Mouse (Mus musculus) left cerebral cortex, adult 9 months (tissue): ENCODE measurements around the gene Hoxd13.

ENCODE experiments used
- DNase-seq, 2 experiments: peaks; one replicate each; pipeline ENCODE4 v3.0.0; 2022; ENCODE audit warnings: low spot score in 2 of 2

Gene Hoxd13

DNA sequence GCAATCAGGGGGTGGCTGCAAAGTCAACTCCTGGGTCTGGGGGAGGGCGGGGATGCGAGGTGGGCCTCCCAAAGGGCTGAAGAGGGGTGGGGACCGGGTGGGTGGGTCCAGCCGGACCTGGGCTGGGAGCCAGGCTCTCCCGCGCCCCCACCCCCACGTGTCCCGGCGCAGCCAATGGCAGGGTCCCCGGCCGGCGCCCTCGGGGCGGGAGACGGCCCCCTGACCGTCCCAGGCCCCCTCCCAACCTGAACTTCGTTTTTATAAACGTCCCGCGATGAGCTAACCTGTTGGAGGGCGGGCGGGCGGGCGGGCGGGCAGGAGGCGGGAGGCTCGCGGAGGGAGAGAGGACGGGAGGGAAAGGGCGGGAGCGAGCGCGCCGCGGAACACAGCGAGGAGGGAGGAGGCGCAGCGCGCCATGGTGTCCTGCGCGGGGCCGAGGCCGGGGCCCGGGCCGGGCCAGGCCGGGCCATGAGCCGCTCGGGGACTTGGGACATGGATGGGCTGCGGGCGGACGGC, at the start of gene Hoxd13:
Gene Hoxd13, plus strand, starts transcription at position 469 of the 516 bp plus-strand sequence.
- no peak for DNase-seq

DNA sequence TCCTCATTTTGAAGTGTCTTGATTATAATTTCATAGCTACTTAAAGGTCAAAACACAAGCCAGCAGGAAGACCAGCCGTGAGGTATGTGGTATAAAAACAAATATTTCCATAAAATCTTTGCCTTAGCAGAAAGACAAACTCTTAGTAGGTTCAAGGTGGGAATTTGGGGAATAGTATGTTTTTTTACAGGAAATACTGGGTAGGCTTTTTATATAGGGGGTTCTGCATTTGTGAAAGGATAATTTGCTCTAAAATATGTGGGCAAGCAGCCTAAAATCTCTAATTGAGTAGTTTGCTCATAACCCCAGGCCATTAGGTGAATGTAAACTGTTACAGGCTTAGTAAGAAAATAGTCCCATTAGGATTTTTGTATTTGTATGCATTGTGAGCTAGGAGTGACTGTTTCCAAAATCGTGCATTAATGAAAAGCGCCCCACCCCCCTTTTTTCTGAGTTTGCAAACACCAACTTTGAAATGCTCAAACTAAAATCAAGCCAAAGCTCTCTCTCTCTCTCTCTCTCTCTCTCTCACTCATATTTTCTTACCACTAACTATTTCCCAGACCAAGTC, 48.3 kb upstream of the Hoxd13 start:
- DNase-seq = no peak

DNA sequence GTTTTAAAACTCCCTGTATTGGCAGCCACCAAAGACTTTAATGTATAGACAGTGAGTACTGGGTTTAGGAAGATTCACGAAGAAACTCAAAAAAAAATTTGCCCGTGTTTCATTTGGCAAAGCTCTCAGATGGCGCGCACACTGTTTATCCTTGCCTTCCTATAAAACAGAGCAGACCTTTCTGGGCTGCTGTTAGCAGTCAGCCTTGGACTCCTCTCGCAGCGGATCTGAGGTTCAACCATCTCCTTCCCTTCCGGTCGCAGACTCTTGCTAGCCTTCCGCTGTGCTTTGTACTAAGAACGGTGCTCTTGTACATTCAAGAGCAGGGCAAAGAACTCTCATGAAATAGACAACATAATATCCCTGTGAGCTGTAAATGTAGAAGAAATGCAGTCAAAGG, 47.7 kb upstream of the Hoxd13 start:
- no peak for DNase-seq

DNA sequence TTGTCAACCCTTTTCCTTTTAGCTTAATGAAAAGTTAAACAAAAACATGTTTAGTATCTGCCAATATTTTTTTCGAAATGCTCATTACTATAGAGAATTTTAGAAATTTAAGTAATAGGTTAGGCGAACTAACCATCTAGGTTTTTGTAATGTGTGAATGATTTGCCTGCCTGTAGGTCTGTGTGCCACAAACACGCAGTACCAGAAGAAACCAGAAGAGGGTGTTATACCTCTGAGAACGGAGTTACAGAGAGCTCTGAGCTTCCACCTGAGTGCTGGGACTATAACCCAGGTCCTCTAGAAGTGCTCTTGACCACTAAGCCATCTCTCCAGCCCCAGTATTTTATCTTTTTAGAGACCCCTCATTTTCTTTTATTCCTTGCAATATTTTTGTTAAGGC, 32.7 kb upstream of the Hoxd13 start:
- DNase-seq = no peak

- no peak for DNase-seq
Observed at GRCm38 (mm10) chr2:74642431-74642830, 25.7 kb upstream of the Hoxd13 start.

DNA sequence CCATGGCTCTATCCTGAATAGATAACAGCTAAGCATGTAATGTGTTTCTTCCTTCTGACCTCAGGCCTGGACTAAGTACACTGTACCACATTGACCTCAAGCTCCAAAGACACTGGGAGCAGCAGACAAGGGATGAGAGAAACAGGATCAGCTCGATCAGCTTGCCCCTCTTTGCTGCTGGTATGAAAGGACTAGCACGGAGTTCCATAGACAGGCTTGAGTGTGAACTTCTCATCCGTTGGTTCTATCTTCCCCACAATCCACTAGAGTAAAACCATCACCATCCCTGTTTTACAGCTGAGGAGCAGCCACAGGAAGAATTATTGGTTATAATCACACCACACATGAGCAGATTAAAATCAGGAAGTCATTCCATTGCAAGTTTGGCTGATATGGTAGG, 22.5 kb upstream of the Hoxd13 start:
- DNase-seq = no peak

GRCm38 (mm10) chr2:74647082-74647864, 20.8 kb upstream of the Hoxd13 start:
- DNase-seq = no peak

GRCm38 (mm10) chr2:74652996-74653340, 15.1 kb upstream of the Hoxd13 start:
- DNase-seq = no peak

DNA sequence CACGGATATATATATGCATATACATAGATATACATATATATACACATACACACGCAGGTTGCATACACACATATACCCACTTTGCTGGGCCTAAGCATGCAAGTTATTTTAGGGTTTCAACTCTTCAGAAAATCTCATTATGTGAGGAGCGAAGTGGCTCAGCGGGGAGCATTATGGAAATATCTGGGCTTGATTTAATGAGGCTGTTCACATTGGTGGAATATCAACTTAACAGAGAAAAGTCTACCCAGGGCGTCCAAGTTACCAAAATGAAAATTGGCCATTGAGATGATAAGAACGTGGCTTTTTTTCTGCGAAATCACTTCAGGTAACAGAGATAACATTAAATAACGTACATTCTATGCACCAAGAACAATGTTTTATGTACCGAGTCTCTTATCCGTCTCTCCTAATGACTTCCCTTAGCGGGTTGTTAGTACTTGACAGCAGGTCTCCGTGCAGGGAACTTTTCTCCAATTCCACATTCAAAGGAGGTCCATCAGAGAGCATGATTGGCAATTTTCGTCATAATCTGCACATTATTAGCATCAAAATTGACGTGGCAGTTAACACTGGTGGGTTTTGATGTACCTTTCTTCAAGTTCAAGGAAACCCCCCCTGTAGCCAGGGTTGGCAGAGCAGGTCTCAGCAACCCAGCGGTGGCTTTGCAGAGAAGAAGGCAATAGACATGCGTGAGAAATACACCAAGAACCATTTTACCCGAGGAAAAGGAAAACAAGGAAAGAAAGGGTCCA, 14.2 kb upstream of the Hoxd13 start:
- no peak for DNase-seq

GRCm38 (mm10) chr2:74654743-74655419, 13.2 kb upstream of the Hoxd13 start:
- DNase-seq = no peak

GRCm38 (mm10) chr2:74655420-74655781, 12.7 kb upstream of the Hoxd13 start:
- DNase-seq = no peak

- no peak for DNase-seq
Observed at GRCm38 (mm10) chr2:74655821-74656631, 12.1 kb upstream of the Hoxd13 start.

- DNase-seq = no peak
Observed at GRCm38 (mm10) chr2:74656632-74657021, 11.5 kb upstream of the Hoxd13 start.

- DNase-seq = no peak
Observed at GRCm38 (mm10) chr2:74657251-74658023, 10.7 kb upstream of the Hoxd13 start.

DNA sequence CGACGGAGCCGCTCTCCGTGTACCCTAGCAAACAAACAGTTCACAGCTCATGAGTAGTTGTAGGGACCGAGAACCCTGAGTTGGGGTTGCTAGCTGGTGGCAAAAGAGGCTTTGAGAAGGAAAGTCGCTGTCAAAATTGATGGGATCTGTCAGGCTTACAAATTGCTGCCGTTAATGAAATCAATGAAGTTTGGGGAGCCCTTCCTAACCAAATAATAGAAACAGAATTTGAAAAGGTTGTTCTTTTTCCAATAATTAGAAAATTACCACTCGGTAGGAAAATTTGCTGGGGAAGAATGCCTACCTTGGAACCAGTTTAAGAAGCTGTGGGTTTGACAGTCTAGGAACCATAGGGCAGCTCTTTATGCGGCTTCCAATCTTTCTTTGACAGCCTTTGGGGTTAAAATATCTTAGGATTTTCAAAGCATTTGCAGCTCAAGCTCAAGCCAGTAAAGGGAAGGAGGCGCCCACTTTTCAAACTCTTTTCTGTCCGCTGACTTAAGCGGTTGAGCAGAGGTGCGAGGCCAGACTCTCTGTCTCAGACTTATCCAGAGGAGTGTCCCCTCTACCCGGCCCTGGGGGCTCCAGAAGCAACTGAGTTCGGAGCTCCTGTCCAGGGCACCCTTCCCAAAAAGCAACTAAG, 10.0 kb upstream of the Hoxd13 start:
- no peak for DNase-seq

GRCm38 (mm10) chr2:74658667-74659371, 9.3 kb upstream of the Hoxd13 start:
- DNase-seq = no peak

GRCm38 (mm10) chr2:74659507-74660005, 8.6 kb upstream of the Hoxd13 start, which contains the start of gene Evx2:
TSS of gene Evx2 (minus strand) at chr2:74659557.
- DNase-seq = no peak

GRCm38 (mm10) chr2:74660421-74661375, 7.4 kb upstream of the Hoxd13 start:
- DNase-seq = no peak
